Mouse (Mus musculus): ENCODE data around the gene Gal. TPM values are rescaled to one million over a fixed set of nuclear protein-coding genes. Genes with fewer than 3 reads are reported as not detected.

The Gal gene
- total RNA-seq, 2 experiments from 2014 or later: 0.70 to 1.1 TPM

Other genes with a start within 250 kb of the Gal start
- 61.8 and 65.2 TPM in 2 replicates for gene Mrpl21, start 131.6 kb downstream of the Gal start, total RNA-seq (2015)
- 65.1 and 73.7 TPM in 2 replicates for gene Mrpl21, start 131.6 kb downstream of the Gal start, total RNA-seq (2017)
- gene Ighmbp2, start 131.5 kb downstream of the Gal start, total RNA-seq (2015): 1.5 and 1.6 TPM in 2 replicates
- gene Ighmbp2, start 131.5 kb downstream of the Gal start, total RNA-seq (2017): 2.9 and 3.3 TPM in 2 replicates
- gene Cpt1a, start 92.2 kb downstream of the Gal start, total RNA-seq (2015): 69.6 and 73.1 TPM in 2 replicates
- gene Cpt1a, start 92.2 kb downstream of the Gal start, total RNA-seq (2017): 56.2 and 66.0 TPM in 2 replicates
- 1.4 and 4.0 TPM in 2 replicates for gene Tesmin, start 25.7 kb downstream of the Gal start, total RNA-seq (2015)
- gene Tesmin, start 25.7 kb downstream of the Gal start, total RNA-seq (2017): 1.3 and 2.8 TPM in 2 replicates
- gene Ppp6r3, start 161.2 kb upstream of the Gal start, total RNA-seq (2015): 77.7 and 92.8 TPM in 2 replicates
- gene Ppp6r3, start 161.2 kb upstream of the Gal start, total RNA-seq (2017): 87.2 and 94.5 TPM in 2 replicates